8 mouse cellular contexts compared by ENCODE assay signal in genomic region chr1:50926374-50927060, GRCm38 (mm10). TPM values are rescaled to one million over a fixed set of nuclear protein-coding genes. Genes with fewer than 3 reads are reported as not detected.
DNase-seq lines count a peak whose midpoint lies in the region; ATAC-seq and TF ChIP-seq lines count a peak whose summit lies in the region.

No protein-coding gene starts in this region.

- TF ChIP-seq CTCF in gastrocnemius, adult 2 months (IDR thresholded peaks at IDR 0.05): no peak
- no peak for TF ChIP-seq CTCF in thymus, adult 2 months (IDR thresholded peaks at IDR 0.05; ENCODE audit: borderline replicate concordance, control insufficient read depth, extremely low read depth, insufficient read depth, low read length, poor library complexity)

- peak overlapping the region; percentile 56 for H3K9ac ChIP-seq in limb, embryonic 14.5 days (ENCODE audit: low read depth, low read length, severe bottlenecking)

- peak; percentile 14; the same call in 1 of the 2 replicates for ATAC-seq in limb, embryonic 14.5 days (ENCODE audit: low FRiP score, low read depth)

- H3K4me1 ChIP-seq in limb, embryonic 14.5 days (ENCODE audit: control insufficient read depth, insufficient read depth, low read length): peaks cover 5% of the 10 kb centered on the region; the same call in 1 of the 2 replicates
- H3K4me1 ChIP-seq in thymus, adult 2 months (replicated peaks; ENCODE audit: control insufficient read depth, insufficient read depth, low read length): peaks cover 6% of the 10 kb centered on the region; the same call in 1 of the 2 replicates

- peaks cover 27% of the 10 kb centered on the region for H3K27me3 ChIP-seq in limb, embryonic 14.5 days (ENCODE audit: control insufficient read depth, insufficient read depth, low read length)
- peaks cover 22% of the 10 kb centered on the region; the same call in 1 of the 2 replicates for H3K27me3 ChIP-seq in thymus, adult 2 months (ENCODE audit: control insufficient read depth, insufficient read depth, low read length)

- WGBS in limb, embryonic 14.5 days: 2% methylated on average over 23 of the region's 23 CpGs
- 10% methylated on average over 23 of the region's 23 CpGs for WGBS in thymus, adult 2 months

- no peaks in the 10 kb centered on the region for H3K36me3 ChIP-seq in limb, embryonic 14.5 days (ENCODE audit: control insufficient read depth, insufficient read depth, low read length)
- H3K36me3 ChIP-seq in thymus, adult 2 months (ENCODE audit: control insufficient read depth, insufficient read depth, low read length): no peaks in the 10 kb centered on the region

- H3K27ac ChIP-seq in gastrocnemius, adult 2 months: peak overlapping the region; percentile 79
- H3K27ac ChIP-seq in limb, embryonic 14.5 days (replicated peaks; ENCODE audit: low read depth, low read length): no peak overlapping the region
- H3K27ac ChIP-seq in thymus, adult 2 months (ENCODE audit: control insufficient read depth, insufficient read depth, low read length): no peak overlapping the region

- H3K4me2 ChIP-seq in limb, embryonic 14.5 days (replicated peaks; ENCODE audit: low read depth, low read length, severe bottlenecking): peak overlapping the region; percentile 100

- DNase-seq in gastrocnemius, adult 2 months: peak; percentile 14
- DNase-seq in gastrocnemius, adult 8-10 months (ENCODE audit: low spot score in 2 of 2): no peak
- peak; percentile 2 for DNase-seq in urinary bladder, postnatal 25 days (ENCODE audit: low spot score)
- DNase-seq in urinary bladder, postnatal 4 days (ENCODE audit: low spot score in 2 of 2): no peak
- DNase-seq in heart, postnatal 10 days: peak; percentile 4 to 11
- DNase-seq in limb, embryonic 14.5 days (ENCODE audit: low spot score): peak; percentile 16
- peak; percentile 45 for DNase-seq in retina, postnatal 1 day
- no peak for DNase-seq in thymus, adult 2 months

- intact Hi-C loops in gastrocnemius, adult 2 months (cut with DNase I): no loop called here
- intact Hi-C loops in heart, postnatal 10 days (cut with DNase I): no loop called here

- H3K4me3 ChIP-seq in gastrocnemius, adult 2 months: peak overlapping the region; percentile 77
- peak overlapping the region; percentile 56 for H3K4me3 ChIP-seq in limb, embryonic 14.5 days (replicated peaks; ENCODE audit: low read length)
- no peak overlapping the region for H3K4me3 ChIP-seq in thymus, adult 2 months (ENCODE audit: control insufficient read depth, insufficient read depth, low read length)

- no peak for TF ChIP-seq POLR2A in limb, embryonic 14.5 days (IDR thresholded peaks at IDR 0.05; ENCODE audit: borderline replicate concordance, extremely low read depth, insufficient read depth, insufficient read length)
- no peak for TF ChIP-seq POLR2A in thymus, adult 2 months (IDR thresholded peaks at IDR 0.05; ENCODE audit: control insufficient read depth, extremely low read depth, insufficient read depth, low read length, poor library complexity)

- H3K9me3 ChIP-seq in limb, embryonic 14.5 days (ENCODE audit: control insufficient read depth, low read length): no peaks in the 10 kb centered on the region

RNA-seq across cellular contexts. Expression of gene Tmeff2, which starts 26.1 kb away (rescaled TPM):
- total RNA-seq in gastrocnemius, adult 2 months (2021): 1 to 10 TPM in 1 of 2 experiments, under 1 TPM in 1; 0.79 to 1.5 TPM
- 1 to 10 TPM in 2 of 4 experiments, under 1 TPM in 2; 0.82 to 1.2 (median 1.0) TPM for total RNA-seq in gastrocnemius, adult 8-10 months (2022)
- under 1 TPM; 0.67 to 0.81 TPM for total RNA-seq in heart, postnatal 10 days (2021)
- 18.0 and 24.2 TPM in 2 replicates for polyA plus RNA-seq in limb, embryonic 14.5 days (2012; rRNA removed)
- 22.2 and 23.3 TPM in 2 replicates for polyA plus RNA-seq in limb, embryonic 14.5 days (2014; fragmentation: Nextera tagmentation; extraction: Ambion mirVana)
- polyA plus RNA-seq in thymus, adult 2 months (2012; rRNA removed): 0.55 and 0.60 TPM in 2 replicates

Comparison
In these comparisons a context has a peak if more than half of its experiments do, and no peak if none do; other contexts are left out.
1. DNase-seq: peak in gastrocnemius, adult 2 months (single experiment), urinary bladder, postnatal 25 days (single experiment), heart, postnatal 10 days (2 of 2), limb, embryonic 14.5 days (single experiment) and retina, postnatal 1 day (single experiment); none in gastrocnemius, adult 8-10 months (0 of 2), urinary bladder, postnatal 4 days (0 of 2) and thymus, adult 2 months (single experiment).